Mouse (Mus musculus): ENCODE data around the gene Gm10192.
"Not testable (repeated sequence)": the region's sequence is repeated elsewhere in the genome, so short reads cannot be mapped to it uniquely, and the experiment has no call there.

Gene Gm10192

DNA sequence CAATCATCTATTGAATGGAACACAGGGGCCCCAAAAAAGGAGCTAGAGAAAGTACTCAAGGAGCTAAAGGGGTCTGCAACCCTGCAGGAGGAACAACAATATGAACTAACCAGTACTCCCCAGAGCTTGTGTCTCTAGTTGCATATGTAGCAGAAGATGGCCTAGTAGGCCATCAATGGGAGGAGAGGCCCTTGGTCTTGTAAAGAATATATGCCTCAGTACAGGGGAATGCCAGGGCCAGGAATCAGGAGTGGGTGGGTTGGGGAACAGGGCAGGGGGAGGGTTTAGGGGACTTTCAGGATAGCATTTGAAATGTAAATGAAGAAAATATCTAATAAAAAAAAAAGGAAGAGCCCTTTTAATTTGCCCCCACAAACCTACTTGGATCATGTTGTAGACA is at the start of gene Gm10192:
Gm10192 (minus strand) TSS at position 101 of the 400 bp plus-strand sequence.
- DNase-seq (ENCODE audit: extremely low spot score, low read depth, low spot score), result not testable (repeated sequence)

DNA sequence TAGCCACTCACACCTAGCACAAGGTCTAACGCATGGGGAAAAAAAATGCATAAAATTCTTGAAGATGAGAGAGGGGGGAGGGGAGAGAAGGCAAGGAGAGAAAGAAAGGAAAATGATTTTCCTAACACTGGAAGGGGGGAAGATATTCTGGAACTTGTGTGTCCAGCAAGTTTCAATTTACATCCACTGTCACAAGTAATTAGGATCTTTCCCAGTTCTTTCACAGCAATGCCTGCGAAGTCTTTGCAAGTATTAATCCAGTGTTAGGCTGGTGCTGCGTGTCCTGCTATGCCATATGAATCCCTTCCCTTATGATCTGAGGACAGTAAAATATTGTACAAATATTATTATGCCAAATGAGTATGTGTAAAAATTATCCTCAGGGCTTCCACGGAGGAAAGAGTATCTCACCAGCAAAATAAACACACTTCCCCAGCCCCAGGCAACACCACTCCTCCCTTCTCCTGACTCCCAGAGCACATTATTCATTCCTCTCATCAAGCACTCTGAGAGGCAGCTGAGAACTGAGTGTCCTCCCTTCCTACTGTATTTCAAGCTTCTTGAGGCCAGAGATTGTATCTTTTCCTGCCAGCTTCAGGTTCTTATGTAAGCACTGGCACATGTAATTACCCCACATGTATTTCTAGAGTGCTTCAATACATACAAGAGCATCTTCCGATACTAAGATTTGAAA is 47.6 kb upstream of the Gm10192 start:
- DNase-seq (ENCODE audit: extremely low spot score, low read depth, low spot score), result no peak

DNA sequence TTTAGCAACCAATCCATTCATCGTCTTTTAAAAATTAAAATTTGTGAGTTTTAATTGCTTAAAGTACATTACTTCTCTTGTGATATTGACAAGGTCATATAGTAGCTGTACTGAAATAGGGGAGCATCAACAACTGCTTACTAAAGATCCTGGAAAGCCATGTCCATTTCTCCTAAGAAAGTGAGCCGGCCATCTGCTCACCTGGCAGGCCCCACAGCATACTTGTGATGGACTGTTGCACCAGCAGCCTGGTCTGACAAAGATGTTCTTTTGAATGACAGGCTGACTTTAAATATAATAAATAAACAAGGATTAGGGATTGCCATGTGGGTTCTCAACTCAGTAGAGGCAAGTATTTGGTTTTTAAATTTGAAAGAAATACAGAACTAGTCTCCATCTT is 36.7 kb upstream of the Gm10192 start:
- no peak for DNase-seq (ENCODE audit: extremely low spot score, low read depth, low spot score)

DNA sequence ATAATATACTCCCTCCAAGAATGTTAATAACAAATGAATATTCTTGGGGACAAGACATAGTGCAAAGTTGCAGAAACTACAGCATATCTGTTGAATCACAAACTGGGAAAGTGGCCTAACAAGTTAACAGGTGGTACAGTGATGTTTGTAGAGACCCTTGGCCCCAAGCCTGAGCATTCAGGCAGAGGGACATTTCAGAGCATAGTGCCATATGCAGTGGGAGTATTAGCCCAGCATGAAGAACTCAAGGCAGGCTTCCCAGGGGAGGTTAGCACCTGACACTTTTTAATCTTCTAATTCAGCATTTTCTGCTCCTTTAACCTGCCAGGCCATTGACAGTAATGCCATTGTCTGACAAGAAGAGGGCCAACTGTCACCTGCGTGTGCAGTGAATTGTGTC is 34.9 kb upstream of the Gm10192 start:
- no peak for DNase-seq (ENCODE audit: extremely low spot score, low read depth, low spot score)

DNA sequence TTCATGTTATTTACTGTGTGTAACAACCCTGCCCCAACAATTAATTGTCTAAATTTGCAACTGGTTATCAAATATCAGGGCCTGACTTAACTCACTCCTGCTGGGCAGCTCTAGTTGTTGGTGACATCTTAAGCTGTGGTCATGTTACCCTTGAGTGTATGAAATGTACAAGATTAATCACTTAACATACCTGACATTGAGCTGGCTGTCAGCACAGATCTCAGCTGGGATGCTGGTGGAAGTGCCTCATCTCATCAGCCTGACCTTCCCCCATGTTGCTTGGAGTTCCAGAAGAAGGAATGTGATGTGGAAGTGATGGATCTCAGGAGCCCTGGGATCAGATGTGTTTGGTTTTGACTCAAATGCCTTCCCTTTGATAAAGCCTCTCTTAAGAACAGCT is 29.5 kb upstream of the Gm10192 start:
- DNase-seq (ENCODE audit: extremely low spot score, low read depth, low spot score), result no peak

DNA sequence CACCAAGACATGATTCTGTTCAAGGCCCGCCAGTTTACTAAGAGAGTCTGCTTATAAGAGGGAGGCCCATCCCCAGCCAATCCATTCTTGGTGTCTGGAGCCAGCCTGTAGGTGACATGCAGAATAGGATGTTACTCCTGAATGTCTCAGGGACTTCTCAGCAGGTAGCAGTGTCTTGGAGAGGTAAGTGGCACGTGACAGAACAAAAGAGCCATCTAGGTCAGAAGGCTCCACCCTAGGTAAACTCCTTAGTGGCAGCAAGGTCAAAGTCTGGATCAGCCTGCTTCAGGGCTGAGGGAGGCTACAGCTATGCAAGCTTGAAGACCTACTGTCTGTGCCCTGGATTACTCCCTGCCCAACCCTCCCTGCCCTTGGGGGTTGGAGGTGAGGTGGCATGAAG is 20.0 kb upstream of the Gm10192 start:
- not testable (repeated sequence) for DNase-seq (ENCODE audit: extremely low spot score, low read depth, low spot score)

DNA sequence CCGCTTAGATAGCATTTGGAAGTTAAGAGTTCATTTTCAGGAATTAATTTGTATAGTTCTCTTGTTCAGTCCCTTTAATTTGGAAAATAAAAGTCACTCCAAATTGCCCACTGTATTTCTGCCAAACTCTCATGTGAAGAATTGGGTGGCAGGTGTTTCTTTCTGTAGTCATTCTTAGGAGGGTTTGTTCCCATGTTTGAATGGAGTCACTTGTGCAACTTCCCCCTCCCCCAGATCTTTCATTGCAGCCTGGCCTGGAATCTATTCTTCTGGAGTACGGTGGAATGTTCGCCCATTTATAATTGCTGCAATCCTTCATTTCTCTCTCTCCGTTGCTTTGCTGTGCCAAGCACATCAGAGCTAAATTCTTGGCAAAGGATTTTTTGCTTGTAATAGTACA is 10.2 kb upstream of the Gm10192 start:
- no peak for DNase-seq (ENCODE audit: extremely low spot score, low read depth, low spot score)

DNA sequence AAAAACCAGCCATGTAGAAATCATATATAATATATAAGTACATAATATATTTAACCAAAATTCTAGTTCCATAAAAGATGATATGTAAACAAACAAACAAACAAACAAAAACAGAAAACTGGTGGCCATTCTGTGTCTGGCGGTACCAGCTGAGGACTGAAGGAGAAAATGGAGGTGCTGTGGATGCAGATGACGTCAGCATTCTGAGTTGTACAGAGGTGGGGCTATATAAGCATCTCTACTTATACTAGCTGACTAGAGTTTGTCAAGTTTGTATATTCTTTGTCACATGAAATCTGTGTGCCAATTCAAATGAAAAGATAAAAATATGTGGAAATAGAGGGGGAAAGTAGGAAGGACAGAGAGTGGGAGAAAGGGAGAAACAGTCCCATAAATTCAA is 9.6 kb upstream of the Gm10192 start:
- DNase-seq (ENCODE audit: extremely low spot score, low read depth, low spot score), result no peak

DNA sequence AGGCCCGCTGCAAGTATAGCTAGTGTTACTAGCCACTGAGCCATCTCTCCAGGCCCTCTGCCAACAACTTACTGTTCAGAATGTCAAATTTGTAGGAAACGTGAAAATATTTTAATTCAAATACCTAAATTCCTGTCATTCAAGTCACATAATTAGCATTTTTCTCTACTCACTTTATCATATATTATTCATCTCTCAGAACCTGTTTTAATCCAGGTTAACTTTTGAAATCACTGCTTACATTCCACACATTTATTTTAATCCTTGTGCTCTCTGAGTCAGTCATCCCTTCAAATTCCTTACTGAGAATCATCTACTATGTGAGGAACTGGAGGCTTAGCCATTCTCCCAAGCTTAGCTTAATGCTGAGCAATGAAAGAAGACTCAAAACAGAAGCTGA is 2.6 kb downstream of the Gm10192 start:
- DNase-seq (ENCODE audit: extremely low spot score, low read depth, low spot score), result no peak

DNA sequence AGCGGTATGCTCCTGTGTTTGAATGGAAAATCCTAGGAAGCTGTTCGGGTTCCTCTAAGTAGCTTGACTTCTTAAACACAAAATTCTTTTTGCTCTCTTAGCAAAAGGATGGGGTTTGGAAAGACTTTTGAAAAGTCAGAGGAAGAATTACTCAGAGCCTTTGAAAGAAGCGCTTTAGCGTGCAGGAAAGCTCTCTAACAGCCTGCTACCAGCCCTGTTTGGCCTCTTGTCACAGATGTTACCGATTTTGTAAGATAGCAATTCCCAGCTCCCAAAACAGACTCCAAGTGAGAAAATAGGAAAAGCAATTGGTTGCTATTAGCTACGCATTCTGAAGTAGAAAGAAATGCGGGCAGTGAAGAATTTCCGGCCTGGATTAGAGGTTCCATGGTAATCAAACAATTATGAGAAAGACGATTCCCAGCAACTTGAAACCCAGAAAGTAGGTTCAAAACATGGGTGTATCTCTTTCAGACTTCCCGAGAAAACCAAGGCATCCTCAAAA is 26.1 kb downstream of the Gm10192 start:
- DNase-seq (ENCODE audit: extremely low spot score, low read depth, low spot score), result no peak

DNA sequence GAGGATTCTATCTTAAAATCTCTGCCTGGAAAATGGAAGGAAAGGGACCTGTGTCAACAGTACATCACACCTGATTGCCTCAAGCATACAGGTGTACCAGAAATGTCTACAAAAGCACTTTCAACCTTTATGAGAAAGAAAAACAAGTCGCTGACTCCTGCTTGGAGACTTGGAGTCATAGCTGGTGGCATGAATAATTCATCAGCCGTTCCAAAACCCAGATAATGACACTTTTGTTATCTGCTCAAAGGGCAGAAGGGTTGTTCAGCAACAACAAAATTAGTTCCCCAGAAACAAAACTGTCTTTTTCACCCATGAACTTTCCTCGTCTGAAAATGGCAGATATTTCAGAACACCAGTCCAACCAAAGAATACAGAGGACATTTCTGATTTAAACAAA is 26.9 kb downstream of the Gm10192 start:
- DNase-seq (ENCODE audit: extremely low spot score, low read depth, low spot score), result no peak

DNA sequence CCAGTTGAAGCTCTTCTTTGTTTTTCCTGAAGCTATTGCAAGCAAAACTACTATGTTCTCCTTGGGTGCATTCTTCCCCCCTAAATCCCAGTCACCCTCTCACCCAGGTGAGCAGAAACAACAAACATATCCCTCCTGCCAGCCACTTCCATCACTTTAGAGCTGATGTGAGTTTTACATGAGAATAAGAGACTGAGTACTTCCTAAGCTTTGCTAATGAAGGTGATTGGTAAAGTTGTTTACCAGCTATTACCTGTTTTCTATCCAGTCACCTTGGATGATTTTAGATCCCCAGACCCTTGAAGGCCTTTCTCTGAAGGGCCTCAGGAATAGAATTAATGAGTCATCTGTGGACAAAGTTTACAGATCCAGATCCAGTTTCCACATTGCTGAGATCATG is 29.4 kb downstream of the Gm10192 start:
- no peak for DNase-seq (ENCODE audit: extremely low spot score, low read depth, low spot score)

DNA sequence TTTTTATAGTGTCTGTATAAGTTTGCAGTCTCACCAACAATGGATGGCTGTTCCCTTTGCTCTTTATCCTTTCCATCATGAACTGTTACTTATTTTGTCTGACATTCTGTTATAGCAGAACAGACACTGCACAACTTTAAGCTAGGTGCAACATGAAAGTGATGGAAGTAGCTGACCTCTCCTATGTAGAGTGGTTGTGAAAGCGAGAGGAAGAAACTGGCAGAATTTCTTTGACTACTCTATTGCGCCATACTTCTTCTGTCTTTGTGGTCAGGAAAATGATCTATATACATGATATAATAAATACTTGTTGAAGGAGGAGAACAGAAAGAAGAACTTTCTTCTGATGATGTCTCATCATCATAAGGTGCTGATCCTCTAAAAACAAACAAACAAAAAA is 40.5 kb downstream of the Gm10192 start:
- DNase-seq (ENCODE audit: extremely low spot score, low read depth, low spot score), result no peak
